Mouse (Mus musculus) bone marrow macrophage, adult 2 months (primary cell): ENCODE results near the gene Vezf1.

Experiments used
- CTCF ChIP-seq: IDR thresholded peaks from 2 replicates; pipeline ENCODE4 v1.5.1; 2012; ENCODE audit warnings: low read depth, mild to moderate bottlenecking, low read length, moderate library complexity
- POLR2A ChIP-seq: IDR thresholded peaks from 2 replicates; pipeline ENCODE4 v1.6.1; 2012; ENCODE audit warnings: mild to moderate bottlenecking, low read depth, low read length, borderline replicate concordance

DNA sequence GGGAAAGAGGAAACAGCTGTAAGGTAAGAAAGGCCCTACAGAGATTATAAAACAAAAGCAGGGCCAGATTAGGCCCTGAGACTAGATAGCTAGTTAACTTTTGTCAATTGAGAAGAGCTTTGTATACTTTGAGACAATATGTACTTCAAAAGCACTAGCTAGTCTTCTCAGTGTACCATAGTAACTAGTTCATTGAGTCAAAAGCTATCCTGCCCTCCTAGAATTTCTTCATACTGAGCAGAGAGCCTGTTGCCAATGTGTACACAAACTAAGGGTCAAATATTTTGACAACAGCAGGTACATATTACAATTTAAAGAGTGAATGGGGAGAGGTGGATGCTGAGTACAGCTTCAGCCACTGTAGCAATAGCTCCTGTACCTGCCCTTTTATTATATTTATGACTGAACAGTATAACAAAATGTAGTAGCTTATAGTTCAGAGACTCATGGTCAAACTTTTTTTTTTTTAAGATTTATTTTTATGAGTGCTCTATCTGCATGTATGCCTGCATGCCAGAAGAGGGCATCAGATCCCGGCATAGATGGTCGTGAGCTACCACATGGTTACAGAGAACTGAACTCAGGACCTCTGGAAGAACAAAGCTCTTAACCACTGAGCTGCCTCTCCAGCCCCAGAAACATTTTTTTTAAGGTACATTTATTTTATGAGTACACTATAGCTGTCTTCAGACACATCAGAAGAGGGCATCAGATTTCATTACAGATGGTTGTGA is 6.0 kb upstream of the Vezf1 start:
- TF ChIP-seq POLR2A (no peak), CTCF (no peak)
